Mouse (Mus musculus): ENCODE measurements around the gene Rbbp6.

DNA sequence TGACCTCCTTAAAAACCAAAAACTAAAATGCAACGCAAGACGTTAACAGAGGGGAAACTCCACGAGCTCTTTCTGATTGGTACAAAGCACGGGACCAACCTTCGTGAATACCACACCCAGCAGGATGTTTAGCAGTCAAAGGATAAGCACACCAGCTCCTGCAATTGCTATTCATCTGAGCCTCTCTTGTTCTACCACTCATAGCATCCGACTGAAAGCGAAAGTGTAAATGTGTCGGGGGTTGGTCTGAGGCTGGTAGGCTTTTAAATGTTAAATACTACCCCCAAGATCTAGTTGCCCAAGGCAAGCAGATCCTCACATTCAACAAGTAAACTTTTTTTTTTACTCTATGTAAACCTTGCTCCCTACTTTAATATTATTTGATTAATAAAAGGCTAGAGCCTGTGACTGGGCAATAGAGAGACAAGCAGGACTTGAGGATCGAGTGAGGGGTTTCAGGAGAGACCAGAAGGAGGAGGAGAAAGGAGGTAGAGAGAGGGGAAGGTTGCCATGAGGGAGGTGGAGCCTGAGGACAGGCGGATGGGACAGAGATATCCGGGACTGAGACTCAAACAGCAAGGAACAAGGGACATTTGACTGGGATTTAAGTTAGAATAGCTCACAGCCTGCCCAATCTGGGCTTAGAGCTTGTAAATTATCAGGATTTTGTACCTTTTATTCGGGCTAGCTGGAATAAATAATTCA is 25.0 kb upstream of the Rbbp6 start:
- TF ChIP-seq CTCF (IDR thresholded peaks at IDR 0.05; ENCODE audit: control insufficient read depth, insufficient read depth, low read length) (no peak), POLR2A (IDR thresholded peaks at IDR 0.05; ENCODE audit: borderline replicate concordance, control insufficient read depth, low read depth, low read length) (no peak)
